Mouse (Mus musculus): ENCODE results near the gene Rarres1.

Gene Rarres1

GRCm38 (mm10) chr3:67429338-67429998, 85.9 kb downstream of the Rarres1 start:
- Histone ChIP-seq H3K4me1 (replicated peaks; ENCODE audit: low read depth, low read length) (peaks cover 13% of the 10 kb centered on the region), H3K4me3 (replicated peaks; ENCODE audit: low read length) (peak overlapping the region; percentile 98), H3K36me3 (ENCODE audit: insufficient read depth, low read length) (peaks cover 29% of the 10 kb centered on the region), H3K9me3 (ENCODE audit: low read length) (peaks cover 33% of the 10 kb centered on the region), H3K27me3 (ENCODE audit: insufficient read depth, low read length) (no peaks in the 10 kb centered on the region)
- TF ChIP-seq CTCF (conservative IDR thresholded peaks at IDR 0.05; ENCODE audit: low read length) (no peak), POU5F1 (IDR thresholded peaks at IDR 0.05; ENCODE audit: borderline replicate concordance, low read length) (no peak), NANOG (IDR thresholded peaks at IDR 0.05; ENCODE audit: borderline replicate concordance, low read length) (no peak)

All from E14TG2a.4 (cell line).